Mouse (Mus musculus): ENCODE data around the gene Emsy.

Gene Emsy

DNA sequence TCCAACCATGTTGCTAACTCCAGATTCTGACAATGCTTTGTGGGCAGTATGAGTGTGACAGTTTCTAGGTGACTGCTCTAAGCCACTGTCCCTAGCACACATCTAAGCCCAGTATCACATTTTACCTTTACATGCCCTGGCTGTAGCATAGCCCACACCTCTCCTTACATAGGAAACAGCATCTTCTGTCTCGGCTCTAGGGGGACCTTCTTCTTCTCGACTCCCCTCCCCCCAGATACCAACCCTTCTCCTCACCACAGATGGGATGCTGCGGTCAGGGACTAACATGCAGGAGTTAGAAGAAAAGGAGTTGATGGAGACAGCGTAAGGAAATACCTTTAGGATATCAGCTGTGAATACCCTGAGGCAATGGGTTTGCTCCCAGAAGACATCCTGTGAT lies 75.3 kb downstream of the Emsy start:
- in situ Hi-C loops (cut with MboI, MseI): loop anchor here (5.0 to 10.0 kb wide), 2 partner anchors 94 to 96 kb away; partner anchors contain the start of gene Lrrc32 (in 2 of the 2)

DNA sequence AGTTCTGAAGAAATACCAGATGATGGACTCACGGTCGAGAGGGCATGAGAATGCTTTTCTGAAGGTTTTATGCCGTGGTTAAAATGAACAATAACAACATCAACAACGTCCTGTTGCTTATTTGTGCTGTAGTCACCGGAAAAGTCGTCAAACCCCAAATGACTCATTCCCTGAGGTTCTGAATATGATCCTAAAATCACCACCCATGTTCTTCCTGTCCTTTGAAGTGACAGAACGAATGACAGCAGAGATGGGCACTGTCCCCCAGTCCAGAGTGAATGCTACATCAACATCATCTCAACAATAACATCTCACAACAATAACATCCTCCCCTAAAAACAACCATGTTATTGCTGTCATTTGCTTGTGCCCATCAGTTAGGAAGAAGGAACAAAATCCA lies 76.1 kb downstream of the Emsy start:
- in situ Hi-C loops (cut with MboI, MseI): loop anchor here (5.0 to 10.0 kb wide), 2 partner anchors 93 to 96 kb away; partner anchors contain the start of gene Lrrc32 (in 2 of the 2)

DNA sequence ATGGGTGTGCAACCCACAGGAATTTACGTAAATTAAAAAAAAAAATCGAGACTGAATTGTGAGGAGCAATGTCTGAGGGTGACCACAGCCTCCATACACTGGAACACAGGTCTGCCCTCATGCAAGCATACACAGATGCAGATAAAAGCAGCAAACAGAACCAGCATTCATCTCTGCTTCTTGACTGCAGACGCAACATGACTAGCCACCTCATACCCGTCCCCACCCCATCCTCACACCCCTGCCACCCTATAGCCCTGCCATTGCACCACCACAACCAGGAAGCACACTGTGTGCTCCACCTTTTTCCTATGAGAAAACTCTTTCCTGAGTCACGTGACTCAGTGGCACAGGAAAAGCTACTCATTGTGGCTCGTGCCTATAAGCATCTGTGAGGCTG lies 76.9 kb downstream of the Emsy start:
- in situ Hi-C loops (cut with MboI, MseI): loop anchor here (5.0 to 10.0 kb wide), 2 partner anchors 92 to 95 kb away; partner anchors contain the start of gene Lrrc32 (in 2 of the 2)

DNA sequence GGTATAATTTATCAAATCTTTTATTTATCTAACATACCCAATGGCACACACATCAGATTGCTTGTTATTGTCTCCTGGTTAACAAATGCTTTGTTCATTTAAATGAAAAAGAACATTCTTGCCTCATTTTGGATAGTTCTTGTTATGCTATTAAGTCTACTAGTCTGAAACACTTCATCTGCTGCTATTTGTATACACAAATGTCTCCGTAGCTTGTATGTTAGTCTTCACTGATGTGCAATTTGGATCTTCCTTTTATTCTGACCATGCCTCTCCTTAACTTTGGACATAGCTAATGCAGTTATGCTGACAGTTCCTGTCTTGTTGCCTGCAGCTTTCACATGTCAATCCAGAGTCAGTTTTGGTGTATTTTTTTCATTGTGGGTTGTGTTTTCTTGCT lies 79.1 kb downstream of the Emsy start:
- in situ Hi-C loops (cut with MboI, MseI): no loop called here

DNA sequence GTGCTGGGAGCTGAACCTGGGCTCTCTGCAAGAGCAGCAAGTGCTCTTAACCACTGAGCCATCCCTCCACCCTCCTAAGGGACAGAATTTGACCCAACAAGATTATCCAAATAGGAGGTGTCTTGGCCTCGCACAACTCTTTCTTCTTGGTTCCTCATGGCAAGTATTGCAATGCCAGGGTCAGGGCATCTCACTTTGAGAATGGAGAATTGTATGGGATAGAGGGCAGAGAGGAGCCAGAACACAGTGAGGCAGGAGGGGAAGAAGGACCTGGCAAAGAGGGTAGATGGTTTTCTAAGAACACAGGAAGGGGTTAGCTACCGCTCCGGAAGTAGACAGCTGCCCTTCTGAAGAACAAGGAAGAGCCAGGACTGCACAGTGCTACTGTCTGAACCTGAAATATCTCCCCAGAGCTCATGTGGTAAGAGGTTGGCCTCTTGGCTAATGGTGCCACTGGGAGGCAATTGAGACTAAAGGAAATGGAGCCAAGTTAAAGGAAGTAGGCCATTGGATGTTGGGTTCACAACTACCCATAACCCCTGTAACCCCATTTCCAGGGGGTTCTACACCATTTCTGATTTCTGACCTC lies 80.8 kb downstream of the Emsy start:
- in situ Hi-C loops (cut with MboI, MseI): no loop called here

DNA sequence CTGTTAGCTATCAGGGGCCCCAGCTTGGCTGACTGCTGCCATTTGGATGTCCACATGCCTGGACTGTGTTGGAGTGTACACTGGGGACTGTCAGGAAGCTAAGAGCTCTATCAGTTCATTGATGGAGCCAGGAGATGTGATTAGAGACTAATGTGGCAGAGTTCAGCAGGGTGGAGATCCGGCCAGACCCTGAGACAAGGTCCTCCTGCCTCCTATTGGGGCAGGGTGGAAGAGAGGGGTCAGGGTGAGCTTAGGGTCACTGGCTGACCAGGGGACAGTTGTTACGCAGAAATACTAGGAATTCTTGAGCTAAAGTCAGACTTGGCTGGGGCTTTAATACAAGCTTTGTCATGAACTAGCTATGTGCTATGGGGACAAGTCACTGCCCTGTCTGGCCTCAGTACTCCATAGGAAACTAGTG lies 81.8 kb downstream of the Emsy start:
- in situ Hi-C loops (cut with MboI, MseI): no loop called here

DNA sequence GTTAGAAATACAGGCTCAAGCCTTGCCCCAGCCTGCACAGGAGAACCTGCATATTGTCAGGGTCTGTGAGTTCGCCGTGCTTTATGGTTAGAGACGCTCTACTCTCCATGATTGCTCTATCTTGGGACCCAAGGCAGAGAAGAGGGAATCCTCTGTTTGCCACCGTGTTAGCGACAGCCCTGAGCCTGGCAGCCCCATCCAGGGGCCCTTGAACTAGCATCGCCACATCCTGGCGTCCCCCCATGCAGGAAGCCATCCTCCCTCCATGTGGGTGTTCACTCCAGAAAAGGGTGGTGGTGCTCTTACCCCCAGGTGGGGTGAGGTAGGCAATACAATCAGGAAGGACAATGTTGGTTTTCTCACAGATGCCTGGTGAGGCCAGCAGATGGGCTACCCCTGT lies 82.3 kb downstream of the Emsy start:
- in situ Hi-C loops (cut with MboI, MseI): no loop called here

DNA sequence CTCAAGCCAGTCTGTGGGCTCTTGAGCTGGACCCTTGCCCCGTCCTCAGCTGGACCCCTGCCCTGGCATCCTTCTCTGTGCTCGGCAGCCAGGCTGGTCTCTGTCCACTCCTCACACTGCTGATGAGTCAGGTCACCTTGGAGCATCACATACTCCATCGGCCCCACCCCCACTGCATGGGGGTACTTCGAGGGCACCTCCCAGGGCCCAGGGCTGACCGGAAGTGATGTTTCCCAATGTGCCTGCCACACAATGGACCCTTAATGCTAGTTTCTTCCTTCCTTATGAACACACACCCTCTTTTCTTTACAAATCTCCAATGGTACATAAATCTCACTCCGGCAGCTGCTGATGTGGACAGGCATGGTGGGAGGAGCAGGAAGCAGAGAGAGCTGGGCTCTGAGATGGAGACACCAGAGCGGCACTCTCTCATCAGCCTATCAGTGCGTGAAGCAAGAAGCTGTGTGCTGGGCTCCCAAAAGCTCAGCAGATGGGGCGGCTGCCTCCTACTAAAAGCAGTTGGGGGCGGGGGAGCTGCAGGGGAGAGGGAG lies 83.3 kb downstream of the Emsy start:
- in situ Hi-C loops (cut with MboI, MseI): no loop called here

DNA sequence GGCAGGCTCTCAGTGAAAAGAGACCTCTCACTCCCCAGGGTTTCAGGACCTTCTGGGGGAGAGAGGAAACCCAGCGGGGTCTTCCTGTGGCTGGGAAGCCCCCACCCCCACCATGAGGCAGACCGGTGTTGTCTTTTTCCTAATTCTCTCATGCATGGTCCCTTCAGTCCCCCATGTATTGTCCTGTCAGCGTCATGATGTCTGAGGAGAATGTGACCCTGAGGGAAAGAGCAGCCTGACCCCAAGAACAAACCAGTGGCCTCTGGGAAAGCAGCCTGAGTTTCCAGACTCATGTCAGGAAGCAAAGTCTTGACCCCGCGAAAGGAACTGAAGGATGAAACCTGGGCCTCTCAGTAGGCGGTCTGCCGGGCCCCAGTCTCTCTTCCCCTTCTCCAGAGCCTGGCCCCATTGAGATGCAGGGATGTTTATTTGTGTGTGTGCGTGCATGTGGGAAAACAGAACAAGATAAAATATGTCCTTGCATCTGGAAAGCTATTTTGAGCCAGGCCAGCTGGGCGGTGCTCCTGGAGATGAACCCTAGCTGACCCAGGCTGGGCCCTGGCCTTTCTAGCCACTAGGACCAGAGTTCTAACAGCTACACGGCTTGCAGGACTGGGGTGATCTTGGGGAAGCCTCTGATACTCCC lies 84.2 kb downstream of the Emsy start:
- in situ Hi-C loops (cut with MboI, MseI): no loop called here

DNA sequence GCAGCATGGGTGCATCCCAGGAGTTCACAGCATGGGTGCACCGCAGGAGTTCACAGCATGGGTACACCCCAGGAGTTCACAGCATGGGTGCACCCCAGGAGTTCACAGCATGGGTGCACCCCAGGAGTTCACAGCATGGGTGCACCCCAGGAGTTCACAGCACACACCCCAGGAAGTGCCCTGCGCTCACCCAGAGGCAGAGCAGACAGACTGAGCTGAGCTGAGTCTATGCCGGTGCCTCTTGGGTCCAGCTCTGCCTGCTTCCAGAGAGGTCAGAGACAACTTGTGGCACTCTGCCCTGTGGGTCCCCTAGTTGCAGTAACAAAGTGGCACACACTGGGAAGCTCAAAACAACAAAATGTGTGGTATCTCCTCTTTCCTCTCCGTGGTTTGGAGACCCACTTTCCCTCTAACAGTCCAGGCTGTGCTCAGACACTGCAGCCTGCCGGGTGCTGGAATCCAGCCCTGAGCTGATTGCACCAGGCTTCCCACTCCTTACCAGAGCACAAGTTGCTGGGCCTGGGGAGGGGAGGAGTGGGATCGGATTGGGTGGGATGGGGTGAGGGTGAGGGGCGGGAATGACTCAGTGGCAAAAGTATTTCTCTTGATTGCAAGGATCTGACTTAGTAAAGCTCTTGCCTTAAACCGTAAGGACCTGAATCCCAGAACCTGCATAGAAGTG lies 85.6 kb downstream of the Emsy start:
- in situ Hi-C loops (cut with MboI, MseI): no loop called here

DNA sequence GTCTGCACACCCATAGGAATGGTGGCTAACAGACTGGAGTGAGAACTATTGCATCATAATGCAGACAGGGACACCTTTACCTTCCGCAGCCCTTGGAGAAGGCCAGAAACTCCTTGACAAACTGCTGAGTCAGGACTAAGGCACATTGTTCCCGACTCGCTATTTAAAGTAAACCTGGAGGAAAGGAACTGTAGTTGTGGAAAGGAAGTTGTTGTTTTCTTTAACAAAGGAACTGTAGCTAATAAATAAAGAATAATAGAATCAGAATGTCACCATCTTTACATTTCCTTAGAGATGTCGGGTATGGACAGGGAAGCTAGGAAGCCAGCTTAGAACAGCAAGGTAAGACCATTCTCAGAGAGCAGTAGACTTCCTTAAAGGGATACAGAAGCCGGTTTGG lies 89.5 kb downstream of the Emsy start:
- in situ Hi-C loops (cut with MboI, MseI): no loop called here

DNA sequence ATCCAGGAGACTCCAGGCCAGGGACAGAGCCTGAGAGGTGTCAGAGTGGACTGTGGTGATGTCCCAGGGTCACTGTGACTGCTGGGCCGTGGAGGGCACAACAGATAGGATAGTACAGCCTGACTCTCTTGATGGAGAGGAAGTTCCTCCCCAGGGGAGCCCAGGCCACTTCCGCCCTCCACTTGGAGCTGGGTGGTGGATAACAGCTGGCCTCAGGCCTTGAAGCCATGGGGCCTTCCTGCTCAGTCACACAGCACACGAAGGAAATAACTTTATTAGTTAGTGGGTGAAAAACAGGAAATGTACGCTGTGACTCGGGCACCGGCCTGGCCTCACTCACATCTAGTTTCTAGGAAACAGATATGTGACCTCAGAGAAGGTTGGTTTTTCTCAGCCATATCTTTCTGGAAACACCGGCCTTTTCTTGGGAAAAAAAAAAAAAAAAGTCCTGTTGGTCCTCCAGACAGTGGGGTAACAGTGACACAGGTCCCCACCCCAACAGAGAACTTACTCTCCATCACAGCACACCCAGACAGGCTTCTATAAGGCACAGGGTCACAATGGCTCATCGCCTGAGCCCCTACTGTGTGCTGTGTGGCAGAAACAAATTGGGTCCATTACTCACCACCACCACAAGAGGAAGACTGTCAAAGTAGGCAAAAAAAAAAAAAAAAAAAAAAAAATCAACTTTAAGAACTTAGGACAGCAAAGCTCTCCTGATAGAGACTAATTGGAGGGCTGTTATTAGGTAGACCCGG lies 91.8 kb downstream of the Emsy start:
- in situ Hi-C loops (cut with MboI, MseI): no loop called here

DNA sequence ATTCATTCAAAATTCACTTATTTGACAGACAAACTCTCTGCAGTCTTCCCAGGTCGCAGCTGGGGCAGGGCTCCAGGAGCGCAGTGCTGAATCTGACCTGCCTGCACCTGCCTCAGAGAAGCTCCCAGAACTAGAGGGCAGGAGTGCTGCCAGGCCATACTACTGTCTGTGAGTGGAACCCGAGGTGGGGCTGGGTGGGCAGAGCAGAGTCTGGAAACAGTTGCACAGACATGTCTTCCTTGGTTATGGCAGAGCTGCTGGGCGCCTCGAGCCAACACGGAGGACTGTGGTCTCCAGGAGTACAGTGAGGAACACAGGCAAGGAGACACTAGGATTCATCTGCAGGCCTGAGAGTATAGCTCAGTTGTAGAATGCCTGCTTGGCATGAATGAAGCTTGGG lies 92.6 kb downstream of the Emsy start:
- in situ Hi-C loops (cut with MboI, MseI): no loop called here

DNA sequence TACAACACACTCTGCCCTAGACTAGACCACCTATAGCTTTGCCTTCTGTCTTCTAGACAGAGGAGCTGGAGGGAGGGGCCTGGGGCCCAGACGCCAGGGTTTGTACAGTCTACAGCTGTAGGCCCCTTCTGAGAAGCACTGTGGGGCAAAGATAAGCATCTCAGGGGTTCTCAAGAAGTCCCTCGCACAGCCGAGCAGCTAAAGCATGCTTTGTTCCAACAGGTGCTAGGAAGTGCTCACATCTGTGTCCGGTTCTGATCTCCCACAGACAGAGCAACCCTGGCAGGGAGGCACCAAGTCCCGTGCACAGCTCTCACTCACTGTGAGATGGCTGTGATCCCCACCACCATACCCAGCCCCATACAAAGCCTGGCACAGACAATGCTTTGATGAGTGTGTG lies 93.6 kb downstream of the Emsy start:
- in situ Hi-C loops (cut with MboI, MseI): no loop called here

DNA sequence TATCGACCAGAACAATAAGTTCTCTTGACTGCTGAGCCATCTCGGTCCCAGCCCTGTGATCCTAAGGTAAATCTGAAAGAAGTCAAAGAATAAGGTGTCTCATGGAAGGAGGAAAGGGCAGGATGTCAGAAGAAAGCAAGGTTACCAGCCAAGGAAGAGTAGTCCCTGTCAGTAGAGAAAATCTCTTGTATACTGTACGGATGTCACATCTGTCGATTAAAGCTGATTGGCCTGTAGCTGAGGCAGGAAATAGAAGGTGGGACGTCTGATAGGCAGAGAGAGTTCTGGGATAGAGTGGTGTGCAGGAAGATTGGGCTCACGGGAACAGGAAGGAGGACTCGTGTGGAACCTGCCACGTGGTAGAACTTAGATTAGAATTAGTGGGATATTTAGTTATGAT lies 94.4 kb downstream of the Emsy start:
- in situ Hi-C loops (cut with MboI, MseI): no loop called here

DNA sequence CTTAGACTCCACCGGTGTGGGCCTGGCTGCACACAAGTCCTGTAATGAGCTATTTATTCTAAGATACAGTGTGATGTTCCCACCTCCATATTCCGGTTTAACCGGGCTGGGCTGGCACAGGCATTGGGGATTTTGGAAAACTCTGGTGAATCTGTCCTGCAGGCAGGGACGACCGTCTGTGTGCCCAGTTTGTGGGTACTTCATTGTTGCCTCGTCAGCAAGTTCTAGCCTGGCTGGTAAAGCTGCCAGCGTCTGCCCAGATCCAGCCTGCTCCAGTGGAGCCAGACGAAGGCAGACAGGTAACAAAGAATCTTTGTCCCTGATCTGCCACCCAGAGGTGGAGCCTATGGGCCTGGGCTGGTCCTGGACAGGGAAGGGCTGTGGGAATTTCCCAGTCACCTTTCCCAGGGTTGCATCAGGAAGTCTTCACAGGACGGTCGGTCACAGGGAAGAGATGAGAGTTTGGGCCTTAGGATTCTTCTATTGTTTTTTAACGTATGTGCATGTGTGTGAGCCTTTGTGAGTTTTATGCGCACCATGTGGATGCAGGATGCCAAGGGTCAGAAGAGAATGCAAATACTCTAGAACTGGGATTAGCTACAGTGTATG lies 94.9 kb downstream of the Emsy start:
- in situ Hi-C loops (cut with MboI, MseI): no loop called here

DNA sequence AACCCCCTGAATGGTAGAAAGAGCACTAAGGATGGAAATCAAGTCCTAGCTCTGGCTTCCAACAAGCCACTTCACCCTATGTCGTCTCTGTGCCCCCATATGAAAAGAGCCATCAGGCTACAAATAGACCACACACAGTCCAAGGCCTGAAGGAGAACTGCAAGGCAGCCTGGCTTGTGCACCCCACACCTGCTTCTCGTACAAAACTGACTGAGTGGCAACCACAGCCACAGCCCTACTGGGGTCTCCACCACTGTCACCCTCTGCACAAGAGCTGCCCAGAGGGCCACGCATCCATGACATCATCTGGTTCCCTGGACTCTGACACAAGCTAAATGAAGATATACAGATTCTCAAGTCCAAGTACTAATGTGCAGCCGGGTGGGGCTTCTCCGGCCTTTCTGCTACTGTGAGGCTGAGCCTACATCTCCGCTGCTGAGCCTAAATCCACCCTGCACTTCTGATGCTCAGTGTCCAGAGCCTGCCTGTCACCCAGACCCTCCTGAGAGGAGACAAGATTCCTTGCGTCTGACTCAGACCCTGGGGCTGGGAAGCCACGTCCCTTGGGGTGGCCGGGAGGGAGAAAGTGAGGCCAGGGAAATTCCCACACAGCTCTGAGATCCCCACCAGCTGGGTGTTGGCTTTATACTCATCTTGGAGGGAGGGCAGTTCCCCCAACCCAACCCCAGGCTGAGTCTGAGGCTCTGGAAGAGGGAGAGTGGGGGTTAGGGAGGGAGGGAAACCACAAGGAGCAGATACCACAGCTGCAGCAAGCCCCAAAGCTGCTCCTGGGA lies 98.3 kb downstream of the Emsy start:
- in situ Hi-C loops (cut with MboI, MseI): no loop called here

DNA sequence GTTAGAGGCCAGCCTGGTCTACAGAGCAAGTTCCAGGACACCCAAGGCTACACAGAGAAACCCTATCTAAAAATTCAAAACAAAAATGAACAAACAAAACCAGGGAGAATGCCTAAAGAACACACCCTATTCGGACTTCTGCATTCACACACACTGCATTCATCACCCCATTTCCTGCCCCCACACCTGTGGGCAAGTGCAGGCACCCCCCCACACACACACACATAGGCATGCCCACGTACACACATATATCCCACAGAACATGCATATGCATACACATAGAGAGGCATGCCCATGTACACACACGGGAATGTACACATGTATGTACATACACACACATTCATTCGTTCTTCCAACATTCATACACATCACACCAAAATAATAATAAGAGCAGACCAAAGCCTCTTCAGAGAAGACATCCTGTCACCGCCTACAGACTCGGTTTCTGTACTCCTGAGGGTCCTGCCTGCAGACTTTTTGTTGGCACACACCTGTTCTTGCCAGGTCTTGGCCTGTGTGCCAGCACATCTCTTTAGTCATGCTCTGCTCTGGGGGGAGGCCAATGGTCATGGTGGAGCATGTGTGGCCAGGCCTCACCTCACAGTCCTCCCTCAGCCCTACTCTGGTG lies 99.7 kb downstream of the Emsy start:
- in situ Hi-C loops (cut with MboI, MseI): no loop called here

DNA sequence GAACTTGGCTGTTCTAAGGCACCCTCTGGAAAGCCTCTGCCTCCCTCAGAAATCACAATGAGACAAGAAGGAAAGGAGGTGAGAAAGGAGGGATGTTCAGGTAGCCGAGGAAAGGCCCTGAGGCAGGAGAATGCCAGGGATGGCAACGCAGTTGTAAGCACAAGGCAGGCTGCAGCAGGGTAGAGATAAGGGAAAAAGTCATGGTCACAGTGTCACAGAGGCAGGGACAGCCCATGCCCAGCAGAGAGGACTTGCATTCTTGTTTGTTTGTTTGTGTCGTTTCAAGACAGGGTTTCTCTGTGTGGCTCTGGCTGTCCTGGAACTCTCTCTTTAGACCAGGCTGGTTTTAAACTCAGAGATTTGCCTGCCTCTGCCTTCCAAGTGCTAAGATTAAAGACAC lies 105.5 kb downstream of the Emsy start:
- in situ Hi-C loops (cut with MboI, MseI): no loop called here

DNA sequence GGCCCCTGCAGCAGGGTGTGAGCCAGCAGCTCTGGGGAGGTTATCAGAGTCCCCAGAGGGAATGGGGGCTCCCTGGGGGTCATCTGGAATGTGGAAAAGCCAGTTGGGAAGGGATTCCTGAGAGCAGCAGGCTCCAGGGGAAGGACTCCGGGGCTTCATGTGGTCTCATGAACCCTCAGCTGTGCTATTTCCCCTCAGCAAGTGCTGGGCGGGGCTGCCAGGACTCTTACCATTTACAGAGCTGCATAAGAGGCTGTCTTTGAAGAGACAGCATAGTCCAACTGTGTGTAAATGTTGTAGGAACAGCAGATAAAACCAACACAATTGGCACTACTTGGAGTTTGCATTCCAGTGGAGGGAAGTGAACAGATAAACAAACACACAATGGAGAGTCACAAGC lies 106.0 kb downstream of the Emsy start:
- in situ Hi-C loops (cut with MboI, MseI): no loop called here
